Mouse (Mus musculus) testis, postnatal 10 days (tissue): ENCODE data around the gene Col1a2.
A peak's percentile ranks its signal among the peaks of the same experiment; 100 is the strongest.

Experiments
- DNase-seq: peaks from one replicate; pipeline ENCODE4 v3.0.0; 2021; ENCODE audit warnings: low spot score

Col1a2 gene

DNA sequence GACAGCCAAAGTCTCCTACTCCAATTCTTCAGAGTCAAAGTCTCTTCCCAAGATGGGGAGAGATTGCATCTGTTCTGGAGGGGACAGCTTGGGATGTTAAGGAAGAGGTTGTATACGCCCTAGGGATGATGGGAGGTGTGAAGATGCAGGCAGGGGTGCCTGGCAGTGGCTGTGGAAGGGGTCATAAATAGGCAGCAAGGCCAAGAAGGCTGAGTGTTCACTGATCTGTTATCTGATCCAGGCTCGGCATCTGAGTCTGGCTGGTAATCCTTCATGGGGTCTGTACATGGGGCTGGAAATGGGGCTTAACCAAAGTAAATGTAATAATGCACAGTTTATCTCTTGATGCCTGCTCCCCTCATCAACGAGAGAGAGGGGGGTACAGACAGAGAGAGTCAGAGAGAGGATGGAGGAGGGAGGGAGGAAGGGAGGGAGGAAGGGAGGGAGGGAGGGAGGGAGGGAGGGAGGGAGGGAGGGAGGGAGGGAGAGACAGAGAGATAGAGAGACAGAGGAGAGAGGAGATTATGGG is at the start of gene Col1a2:
Gene Col1a2, plus strand, starts transcription at position 212 of the 529 bp plus-strand sequence.
- no peak for DNase-seq

DNA sequence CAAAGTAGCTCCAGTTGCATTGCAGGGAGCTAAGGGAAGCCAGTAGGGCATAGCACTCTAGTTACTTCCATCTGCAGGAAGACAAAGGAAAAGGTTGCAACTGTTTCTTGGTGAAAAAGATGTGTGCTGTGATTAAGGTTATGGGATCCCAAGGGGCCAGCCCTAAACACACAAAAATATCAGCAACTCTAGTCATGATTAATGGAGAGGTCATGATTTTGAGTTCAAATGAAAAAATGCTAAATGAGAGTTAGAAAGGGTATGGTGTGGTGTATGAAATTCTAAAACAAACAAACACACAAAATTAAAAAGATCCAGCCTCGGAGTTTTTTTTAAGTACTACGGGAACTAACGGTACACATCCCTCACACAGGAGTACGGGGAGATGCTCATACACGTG is 49.1 kb upstream of the Col1a2 start:
- no peak for DNase-seq

DNA sequence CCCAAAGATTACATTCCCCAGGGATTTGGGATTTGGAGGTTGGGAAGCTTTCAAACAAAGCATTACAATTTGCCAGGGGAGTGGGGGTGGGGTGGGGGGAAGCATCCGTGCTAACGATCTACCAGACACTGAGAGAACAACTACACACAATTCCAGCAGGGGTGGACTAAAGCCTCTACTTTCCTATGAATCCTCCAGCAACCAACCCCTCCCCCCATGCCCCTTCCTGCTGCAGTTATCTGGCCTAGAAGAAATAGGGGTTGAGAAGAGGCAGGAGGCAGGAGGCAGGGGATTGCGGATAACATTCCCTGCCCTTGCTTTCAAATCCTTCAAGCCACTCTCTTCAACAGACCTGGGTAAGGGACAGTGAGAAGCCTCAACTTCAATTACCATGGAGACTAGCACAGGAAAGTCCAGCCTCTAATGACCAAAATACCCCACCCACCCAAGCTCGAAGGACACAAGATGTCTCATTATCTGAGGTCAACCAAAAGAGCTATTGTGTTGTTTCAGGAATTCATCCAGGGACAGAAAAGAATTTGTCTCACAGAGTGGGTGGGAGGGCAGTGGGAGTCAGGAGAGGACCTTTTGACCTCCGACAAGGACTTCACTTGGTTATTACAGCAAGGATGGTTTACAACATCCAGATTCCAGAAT is 48.5 kb upstream of the Col1a2 start:
- DNase-seq, result peak; percentile 69

DNA sequence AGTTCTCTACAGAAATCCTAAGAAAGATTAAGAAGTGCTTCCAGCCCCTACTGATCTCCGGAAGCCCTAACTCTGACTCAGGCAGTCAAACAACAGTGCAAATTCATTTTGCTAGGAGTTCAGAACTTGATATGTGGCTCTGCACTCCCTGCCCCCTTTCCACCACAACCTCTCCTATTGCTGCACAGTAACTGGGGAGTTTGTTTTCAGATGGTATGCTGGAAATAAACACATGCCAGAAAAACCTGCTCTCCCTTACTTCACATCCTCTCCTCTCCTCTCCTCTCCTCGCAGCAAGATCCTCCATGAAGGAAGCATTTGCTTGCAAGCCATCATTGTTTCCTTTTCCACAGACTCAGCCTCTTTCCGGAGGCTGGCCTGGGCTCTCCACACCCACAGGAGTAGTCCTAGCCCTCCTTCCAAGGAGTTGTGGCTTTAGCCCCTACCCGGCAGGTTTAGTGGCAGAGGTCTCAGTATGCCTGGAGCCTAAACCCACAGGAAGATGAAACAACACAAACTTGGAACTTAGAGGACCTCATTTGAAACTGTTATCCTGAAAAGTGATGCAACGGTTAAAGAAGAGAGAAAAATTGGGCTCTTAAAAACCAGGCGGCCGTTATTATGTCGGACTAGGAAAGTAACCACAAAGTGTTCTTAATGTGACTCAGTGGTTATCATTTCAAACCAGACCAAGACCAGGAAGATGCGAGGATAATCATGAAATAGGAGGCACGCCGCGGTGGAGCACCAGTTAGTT is 47.7 kb upstream of the Col1a2 start:
- DNase-seq, result no peak

DNA sequence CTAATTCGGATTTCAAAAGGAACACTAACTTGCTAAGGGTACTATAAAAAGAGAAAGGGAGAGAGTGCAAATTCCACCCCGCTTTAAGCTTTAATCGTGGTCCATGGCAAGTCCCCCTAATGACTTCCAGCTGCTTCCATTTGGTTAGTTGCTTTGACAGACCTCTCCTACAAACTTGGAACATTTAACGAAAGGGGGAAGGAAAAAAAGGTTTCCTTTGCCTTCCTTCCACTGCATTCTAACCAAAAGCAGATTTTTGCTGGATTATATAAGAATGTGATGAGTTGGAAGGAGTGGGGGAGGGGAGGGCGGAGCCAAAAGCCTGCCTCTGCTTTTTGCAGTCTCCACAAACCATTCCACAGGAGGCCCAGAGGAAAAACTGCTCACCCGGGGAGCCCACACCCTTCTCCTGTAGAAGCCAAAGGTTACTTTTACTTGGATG is 47.0 kb upstream of the Col1a2 start:
- DNase-seq, result peak; percentile 85

DNA sequence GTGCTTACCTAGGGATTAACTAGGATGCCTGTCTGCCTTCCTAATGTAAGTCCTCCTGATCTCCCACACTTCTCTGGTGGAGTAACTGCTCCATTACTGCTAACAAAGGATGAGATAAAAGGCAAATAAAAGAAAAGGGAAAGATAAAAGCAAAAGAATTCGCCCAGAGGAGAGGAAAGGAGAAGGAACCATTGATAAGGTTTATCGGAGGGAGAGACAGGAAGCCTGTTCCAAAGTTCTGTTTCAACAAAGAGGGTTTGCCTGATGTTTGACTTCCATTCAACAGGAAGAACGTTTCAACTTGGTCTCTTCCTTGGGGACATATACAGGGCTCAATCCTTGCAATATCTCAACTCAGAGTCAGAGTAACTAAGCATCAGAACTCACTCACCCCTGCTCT is 39.3 kb upstream of the Col1a2 start:
- DNase-seq, result no peak

DNA sequence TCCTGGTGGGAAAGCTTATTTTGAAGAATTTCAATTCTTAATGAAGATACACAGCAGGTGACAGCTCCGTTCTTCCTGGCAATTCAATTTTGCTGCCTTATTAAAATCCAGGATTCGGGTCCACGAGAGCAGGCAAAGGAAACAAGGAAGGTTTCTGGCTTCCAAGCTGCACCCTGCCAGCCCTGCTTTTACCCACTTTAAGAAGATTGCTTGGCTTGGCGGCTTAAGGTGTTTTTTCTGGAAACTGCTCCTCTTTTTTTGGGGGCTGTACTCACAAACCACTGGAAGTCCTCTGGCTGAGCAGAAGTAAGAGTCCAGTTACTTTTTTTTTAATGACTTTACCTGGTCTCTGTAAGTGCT is 21.1 kb upstream of the Col1a2 start:
- no peak for DNase-seq

DNA sequence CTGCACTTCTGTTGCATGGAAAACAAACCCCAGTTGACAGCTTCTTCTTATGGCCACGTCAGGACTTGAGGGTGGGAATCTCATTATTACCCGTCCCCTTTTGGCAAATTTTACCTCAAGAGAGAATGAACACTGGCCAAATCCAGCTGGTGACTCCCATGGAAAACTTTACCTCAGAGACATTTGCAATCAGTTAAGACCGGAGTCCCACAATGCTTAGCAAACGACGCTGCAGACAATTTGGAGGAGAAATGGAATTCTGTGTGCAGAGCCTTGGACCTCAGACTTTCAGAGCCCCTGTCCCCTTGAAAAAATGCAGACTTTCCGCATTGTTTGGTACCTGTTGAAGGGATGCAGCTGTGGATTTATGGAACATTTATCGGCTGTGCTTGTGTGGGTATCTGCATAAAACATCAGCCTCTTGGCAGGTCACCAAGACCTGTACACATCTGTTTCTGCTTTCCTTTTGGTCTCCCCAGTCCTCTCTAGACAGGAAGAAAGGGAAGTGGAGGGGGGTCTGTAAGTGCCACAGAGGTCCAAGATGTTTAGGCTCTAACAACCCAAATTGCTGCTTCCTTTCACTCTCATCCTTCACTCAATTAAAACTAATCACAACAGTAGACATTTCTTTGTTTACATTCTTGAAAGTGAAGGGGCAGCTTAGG is 20.5 kb upstream of the Col1a2 start:
- no peak for DNase-seq

DNA sequence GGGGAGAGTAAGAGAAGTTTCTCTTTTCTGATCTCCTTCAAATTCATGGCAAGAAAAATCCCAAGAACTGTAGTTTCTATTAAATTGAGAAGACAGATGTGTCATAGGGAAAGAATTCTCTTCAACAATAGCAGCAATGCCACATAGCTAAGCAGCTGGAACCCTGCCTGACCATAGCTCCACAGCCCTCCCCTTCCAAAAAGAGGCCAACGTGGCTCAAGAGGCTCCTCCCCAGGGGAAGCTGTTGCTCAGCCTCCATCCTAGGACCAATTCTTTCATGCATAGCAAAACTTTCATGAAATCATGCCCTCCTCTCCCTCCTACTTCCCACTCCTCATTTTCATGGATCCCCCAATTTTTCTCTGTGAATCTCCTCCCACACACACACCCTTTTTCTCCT is 16.3 kb upstream of the Col1a2 start:
- peak; percentile 70 for DNase-seq

DNA sequence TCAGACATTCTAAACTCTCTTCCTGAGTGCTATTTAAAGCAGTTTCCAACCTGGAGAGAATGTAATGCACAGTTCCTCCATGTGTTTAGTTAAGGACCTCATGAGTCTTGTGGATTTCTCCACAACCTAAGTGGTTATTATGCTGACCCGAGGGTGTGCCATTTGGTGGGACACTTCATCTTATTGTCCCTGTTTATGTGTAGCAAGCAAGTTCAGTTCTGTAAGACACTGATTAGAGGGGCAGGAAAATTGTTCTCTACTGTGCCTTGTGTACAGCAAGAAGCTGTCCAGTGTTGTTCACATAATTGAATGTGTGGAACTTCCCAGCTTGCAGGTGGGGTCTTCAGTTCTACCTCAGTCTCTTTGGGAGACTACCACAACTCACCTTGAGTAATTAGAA is 15.6 kb upstream of the Col1a2 start:
- no peak for DNase-seq

DNA sequence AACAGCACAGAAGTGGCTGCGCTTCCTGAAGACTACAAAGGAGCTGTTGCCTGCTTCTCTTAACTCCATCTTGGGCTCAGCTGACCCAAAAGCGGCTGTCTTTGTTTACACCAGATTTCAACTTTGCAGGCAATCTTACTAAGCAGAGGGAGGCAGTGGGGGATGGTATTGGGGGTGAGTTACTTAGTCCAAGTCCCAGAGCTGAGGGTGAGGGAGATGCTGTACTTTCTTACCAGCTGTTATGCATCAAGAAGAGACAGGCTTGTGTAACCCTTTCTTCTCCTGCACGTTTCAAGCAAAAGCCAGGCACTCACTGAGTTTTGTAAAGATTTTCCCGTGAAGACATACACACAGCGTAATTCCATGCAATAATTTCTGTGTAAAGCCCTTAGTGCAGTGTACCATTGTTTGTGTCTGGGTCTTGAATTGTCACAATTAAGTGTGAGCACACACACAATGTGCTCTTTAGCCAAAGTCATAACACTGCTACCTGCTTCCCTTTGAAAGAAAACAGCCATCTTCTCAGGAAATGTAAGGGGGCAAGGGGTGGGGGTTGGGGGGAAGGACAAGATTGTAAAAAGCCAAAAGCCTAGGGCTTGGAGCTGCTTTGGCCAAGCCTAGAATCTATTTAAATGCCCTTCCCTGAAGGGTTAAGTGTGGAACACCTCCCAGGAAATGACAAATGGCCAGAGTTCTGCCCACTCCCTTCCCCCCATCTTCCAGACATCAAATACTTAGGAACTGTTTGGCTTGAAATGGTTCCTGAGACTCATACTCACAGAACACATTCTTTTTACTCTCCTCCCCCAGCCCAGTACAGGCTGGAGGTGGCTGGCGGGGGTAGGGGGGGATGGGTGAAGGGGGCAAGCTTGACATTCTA is 15.0 kb upstream of the Col1a2 start:
- DNase-seq, result peak; percentile 67

DNA sequence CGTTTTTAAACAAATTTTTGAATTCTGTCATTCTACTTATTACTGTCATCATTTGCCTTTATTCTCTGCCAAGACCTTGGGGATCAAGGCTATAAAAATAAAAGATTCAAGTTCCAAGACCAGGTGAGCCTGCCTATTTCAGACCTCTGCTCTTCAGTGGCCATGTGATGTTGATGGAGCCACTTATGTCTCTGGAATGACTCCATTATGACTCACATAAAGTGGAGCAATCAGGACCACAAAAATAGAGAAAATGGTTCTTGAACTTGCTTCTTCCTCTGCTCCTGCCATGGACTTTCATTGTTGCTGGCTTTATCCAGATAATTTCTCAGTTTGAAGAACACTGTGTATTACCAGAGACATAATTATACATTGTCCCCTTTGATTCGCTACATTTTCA is 10.9 kb upstream of the Col1a2 start:
- DNase-seq, result no peak

DNA sequence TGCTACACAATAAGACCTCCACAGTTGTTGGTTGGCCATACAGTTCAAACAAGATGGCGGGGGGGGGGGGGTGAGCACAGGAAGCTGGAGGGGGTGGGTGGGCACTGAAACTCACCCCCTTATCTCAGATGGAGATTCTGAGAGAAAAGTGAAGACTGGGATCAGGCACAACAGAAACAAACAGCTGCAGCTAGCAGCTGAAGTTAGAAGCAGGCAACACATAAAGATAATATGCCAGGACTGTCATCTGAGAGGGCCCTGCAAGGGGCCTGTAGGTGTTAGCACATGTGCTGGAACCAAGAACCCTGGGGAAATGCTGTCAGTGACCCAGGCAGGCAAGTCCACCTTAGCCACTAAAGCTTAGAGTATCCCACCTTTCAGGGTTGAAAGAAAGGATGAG is 8.2 kb upstream of the Col1a2 start:
- no peak for DNase-seq

DNA sequence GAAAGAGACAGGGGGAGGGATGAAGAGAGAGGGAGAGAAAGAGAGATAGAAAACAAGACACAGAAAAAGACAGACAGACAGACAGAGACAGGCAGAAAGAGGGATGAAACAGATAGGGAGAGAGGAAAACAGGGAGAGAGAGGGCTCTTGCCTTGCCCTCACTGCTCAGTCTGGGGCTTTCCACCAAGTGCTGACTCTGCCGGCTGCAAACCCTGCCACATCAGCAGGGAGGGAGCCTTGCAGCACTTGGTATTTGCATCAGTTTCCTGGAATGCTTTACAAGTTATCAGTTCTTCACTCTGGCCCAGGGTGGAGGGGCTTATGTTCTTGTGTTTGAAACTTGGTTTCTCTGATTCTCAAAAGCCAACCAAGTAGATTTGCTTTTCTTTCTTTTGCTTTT is 1.5 kb upstream of the Col1a2 start:
- peak; percentile 45 for DNase-seq

DNA sequence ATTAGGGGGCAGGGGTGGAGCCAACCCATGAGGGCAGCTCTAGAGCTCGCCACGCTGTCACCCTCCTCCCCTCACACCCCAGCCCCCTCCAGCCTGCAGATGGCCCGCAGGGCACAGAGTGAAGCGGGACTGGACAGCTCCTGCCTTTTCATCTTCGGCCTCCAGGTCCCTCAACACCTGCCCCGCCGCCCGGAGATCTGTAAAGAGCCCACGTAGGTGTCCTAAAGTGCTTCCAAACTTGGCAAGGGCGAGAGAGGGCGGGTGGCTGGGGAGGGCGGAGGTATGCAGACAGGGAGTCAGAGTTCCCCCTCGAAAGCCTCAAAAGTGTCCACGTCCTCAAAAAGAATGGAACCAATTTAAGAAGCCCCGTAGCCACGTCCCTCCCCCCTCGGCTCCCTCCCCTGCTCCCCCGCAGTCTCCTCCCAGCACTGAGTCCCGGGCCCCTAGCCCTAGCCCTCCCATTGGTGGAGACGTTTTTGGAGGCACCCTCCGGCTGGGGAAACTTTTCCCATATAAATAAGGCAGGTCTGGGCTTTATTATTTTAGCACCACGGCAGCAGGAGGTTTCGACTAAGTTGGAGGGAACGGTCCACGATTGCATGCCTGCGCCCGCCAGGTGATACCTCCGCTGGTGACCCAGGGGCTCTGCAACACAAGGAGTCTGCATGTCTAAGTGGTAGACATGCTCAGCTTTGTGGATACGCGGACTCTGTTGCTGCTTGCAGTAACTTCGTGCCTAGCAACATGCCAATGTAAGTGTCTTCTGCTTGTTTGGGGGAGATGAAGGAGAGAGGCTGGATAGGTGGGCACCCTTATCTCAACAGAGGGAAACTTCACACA is 764 bp downstream of the Col1a2 start:
- peak; percentile 80 for DNase-seq

DNA sequence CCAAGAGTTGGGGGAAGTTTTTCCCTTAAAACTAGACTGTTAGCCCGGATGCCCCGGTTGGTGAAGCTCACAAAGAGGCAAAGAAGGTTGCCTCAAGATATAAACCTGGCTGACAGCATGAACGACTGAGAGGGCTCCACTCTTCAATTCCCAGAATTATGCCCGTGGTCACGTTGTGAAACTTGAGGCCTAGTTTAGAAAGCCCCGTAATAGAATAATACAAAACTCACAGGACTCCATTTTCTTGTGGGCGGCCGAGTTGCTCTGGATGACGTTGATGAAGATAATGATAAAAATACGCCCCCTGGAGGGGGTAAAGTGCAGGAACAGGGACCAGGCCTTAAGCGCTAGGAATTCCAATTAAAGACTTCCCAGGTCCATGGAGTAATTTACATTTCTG is 1.5 kb downstream of the Col1a2 start:
- peak; percentile 46 for DNase-seq

DNA sequence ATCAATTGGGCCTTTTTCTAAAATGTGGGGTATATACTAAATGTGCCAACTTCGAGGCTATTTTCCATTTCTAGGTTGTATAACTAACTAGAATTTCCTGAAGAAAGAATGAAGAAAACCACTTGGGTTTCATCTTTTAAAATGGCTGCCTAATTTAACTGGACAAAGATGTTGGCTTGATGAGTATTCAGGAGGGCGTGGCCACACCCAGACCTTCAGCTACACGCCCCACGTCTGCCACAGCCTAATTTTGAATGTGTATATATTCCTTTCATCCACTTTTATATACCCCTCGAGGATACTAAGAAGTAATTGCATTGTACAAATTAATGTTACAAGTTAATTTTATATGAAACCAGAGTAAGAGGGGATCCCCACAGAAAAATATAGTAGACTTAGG is 2.2 kb downstream of the Col1a2 start:
- DNase-seq, result no peak

DNA sequence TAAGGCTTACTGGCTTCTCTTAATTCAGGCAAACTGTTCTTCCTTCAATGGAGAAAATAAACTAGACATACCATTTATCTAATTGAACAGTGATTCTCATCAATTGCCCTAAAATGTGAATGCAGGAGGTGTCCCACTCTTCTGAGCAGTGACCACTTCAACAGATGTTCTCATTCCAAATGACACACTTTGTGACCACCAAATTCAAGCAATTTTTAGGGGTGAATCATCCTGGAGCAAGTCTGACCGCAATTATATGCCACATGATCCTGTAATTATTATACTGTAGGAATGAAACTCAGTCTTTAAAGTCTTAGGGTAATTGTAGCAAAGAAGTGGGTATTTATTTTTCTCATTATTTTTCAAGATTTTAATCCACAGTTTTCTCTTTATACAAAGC is 2.7 kb downstream of the Col1a2 start:
- no peak for DNase-seq

DNA sequence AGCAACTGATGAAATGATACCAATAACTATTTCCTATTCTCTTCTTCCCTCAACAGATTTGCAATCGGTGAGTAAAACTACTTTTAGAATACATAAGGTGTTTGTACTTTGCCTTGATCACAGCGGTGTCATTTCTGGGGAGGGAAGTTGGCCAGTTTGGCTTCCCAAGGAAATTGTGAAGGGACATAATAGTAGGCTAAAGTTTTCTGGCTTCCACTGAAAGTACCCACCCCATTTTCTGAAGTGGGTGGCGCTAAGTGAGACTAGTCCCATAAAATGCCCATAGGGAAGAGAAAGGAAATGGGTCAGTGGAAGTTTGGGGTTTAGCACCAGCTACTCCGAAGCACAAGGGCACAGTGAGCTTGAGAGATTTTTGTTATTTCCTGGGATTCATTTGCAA is 3.7 kb downstream of the Col1a2 start:
- no peak for DNase-seq

DNA sequence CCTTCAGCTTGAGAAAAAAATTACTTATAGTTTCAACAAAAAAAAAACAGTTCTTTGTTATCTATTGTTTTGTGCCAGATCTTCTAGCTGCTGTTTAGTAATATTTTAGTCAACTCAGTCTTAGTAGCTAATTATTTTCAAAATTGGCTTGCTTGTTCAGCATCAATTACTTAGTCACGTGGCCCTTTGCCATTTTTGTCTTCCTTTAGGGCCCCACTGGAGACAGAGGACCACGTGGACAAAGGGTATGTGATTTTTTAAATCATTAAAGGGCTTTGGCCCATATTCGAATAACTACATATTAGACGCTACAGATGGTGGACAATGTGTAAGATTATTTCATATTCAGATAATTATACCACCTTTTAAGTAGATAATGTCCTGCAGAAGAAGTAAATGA is 4.8 kb downstream of the Col1a2 start:
- no peak for DNase-seq

DNA sequence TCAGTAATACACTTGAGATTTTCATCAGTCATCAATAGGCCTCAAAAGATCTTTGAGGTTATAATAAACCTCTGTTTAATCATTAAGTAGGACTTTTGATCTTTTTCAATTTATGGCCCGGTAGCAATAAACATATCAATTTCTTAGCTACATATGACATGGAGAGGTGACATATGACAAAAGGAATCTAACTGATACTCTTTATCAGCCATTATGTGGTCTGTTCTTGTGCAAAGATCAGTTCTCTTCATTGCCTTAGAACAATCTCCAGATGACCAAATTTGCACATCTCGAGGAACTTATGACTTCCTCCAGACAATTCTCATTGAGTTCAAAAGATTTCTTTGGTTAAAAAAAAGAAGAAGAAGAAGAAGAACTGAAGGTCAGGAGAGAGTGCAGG is 10.1 kb downstream of the Col1a2 start:
- no peak for DNase-seq
